Mouse (Mus musculus) gastrocnemius, postnatal 25 days (tissue): ENCODE measurements at regions not wholly inside any gene's neighbourhood (a gene's known extent, or its start where the extent isn't known, plus 50 kb on each side); places are given as distances from the start of the nearest gene placed in this dataset.

Source experiments
- DNase-seq: peaks from one replicate; pipeline ENCODE4 v3.0.0; 2022

GRCm38 (mm10) chr6:89257416-89257815 lies 105.0 kb downstream of the Plxna1 start:
- DNase-seq: no peak

- DNase-seq: no peak
Measured at GRCm38 (mm10) chr6:89258140-89258539, 104.3 kb downstream of the Plxna1 start.

DNA sequence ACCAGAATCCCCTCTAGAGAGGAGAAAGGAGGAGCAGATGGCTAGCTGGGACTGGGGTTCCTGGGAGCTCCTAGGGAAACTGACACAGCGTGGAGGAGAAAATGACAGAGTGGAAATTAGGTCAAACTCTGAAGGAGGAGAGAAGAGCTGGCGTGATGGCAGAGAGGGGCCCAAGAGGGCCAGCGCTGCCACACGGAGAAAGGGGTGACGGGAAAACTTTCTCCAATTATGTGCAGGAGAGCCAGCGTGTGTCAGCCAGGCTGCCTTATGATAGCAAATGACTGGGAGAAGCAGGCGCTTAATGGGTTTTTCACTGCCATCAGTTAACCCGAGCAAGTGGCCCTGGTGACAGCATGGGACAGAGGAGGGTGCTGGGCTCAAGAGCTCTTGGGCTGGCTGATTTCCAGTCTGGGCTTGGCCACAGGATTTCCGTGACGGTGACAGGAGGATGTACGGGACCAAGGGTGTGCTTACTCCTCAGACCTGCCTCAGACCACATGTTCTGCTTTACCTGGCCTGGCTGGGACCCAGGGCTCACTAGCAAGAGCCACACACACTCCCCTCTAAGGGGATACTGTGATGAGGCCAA lies 102.9 kb downstream of the Plxna1 start:
- DNase-seq: no peak

GRCm38 (mm10) chr6:89262958-89263357 lies 99.5 kb downstream of the Plxna1 start:
- no peak for DNase-seq

DNA sequence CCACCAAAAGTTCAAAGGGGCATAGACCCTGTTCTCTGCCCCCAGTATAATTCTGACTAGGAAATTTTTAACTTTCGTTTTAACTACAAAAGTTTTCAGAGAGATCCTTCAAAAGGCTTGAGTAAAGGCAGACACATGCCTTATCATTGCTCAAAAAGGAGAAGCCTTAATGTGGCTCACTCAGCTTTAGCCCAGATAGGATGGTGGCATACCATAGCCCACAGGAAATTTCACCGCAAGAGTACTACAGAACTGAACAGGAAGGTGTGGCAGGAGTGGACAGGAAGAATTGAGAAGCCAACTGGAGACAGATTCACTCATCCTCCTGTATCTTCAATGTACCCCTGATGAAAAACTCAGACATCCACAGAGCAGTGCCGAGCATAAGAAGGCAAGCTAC lies 97.1 kb downstream of the Plxna1 start:
- no peak for DNase-seq
